Mouse (Mus musculus) heart, embryonic 11.5 days (tissue): Measurements from ENCODE around the gene Pnpla3. TPM values are rescaled to one million over a fixed set of nuclear protein-coding genes. Genes with fewer than 3 reads are reported as not detected.

Experiments
- microRNA-seq: library from miRNA; unstranded; fragments of <30 nt; microRNA quantifications from one replicate; pipeline ENCODE4, GENCODE M21; 2016; ENCODE audit warnings: borderline number of aligned reads
- polyA plus RNA-seq: library from polyadenylated mRNA; unstranded; fragments of >200 nt; fragmentation: Nextera tagmentation; extraction: Ambion mirVana; gene quantifications from 2 replicates; pipeline ENCODE4 v1.2.1, GENCODE M21; 2014

Pnpla3 gene
- polyA plus RNA-seq, 1 experiment from 2014 or later, result 0.97 TPM

Small RNA genes within 50 kb of the gene (microRNA-seq; reads per million reads assigned to microRNA genes)
- gene Mir6392, result 0.54 reads per million

Other genes starting within 250 kb of the Pnpla3 start
- 0.08 TPM in 1 of 2 replicates, not detected in the other for gene Efcab6, start 102.5 kb upstream of the Pnpla3 start, polyA plus RNA-seq
- 0.49 and 0.87 TPM in 2 replicates for gene Sult4a1, start 62.1 kb upstream of the Pnpla3 start, polyA plus RNA-seq
- not detected in 2 replicates for gene Pnpla5, start 44.7 kb upstream of the Pnpla3 start, polyA plus RNA-seq
- 75.9 and 95.7 TPM in 2 replicates for gene Samm50, start 24.4 kb downstream of the Pnpla3 start, polyA plus RNA-seq
- 19.3 and 21.1 TPM in 2 replicates for gene Parvb, start 64.2 kb downstream of the Pnpla3 start, polyA plus RNA-seq
- gene Parvg, start 156.2 kb downstream of the Pnpla3 start, polyA plus RNA-seq, result 0.59 and 0.60 TPM in 2 replicates